Mouse (Mus musculus): ENCODE results near the gene Ppp1r2. TPM values are rescaled to one million over a fixed set of nuclear protein-coding genes. Genes with fewer than 3 reads are reported as not detected.

Gene Ppp1r2
- polyA plus RNA-seq, 1 experiment from 2014 or later, result 86.4 TPM

GRCm38 (mm10) chr16:31314497-31315233 lies 39.6 kb upstream of the Ppp1r2 start, which contains the start of gene Apod:
Apod (minus strand) TSS chr16:31314808.
- H3K9ac ChIP-seq (ENCODE audit: low read length), result no peak within 1 kb of the TSS

GRCm38 (mm10) chr16:31313611-31314010 lies 38.5 kb upstream of the Ppp1r2 start:
- WGBS, result 52% methylated on average over 2 of the region's 2 CpGs
- H3K27me3 ChIP-seq (ENCODE audit: control insufficient read depth, insufficient read depth, low read length), result no peaks in the 10 kb centered on the region
- no peak for ATAC-seq (ENCODE audit: insufficient read depth, low FRiP score)

More at GRCm38 (mm10) chr16:31314497-31315233, 39.6 kb upstream of the Ppp1r2 start, which contains the start of gene Apod:
- peaks cover 8% of the 10 kb centered on the region for H3K4me1 ChIP-seq (ENCODE audit: control insufficient read depth, insufficient read depth, low read length)
- no peaks in the 10 kb centered on the region for H3K36me3 ChIP-seq (ENCODE audit: control insufficient read depth, insufficient read depth, low read length)
- ATAC-seq (ENCODE audit: insufficient read depth, low FRiP score), result no peak
- no peaks in the 10 kb centered on the region for H3K9me3 ChIP-seq (replicated peaks; ENCODE audit: control insufficient read depth, low read length)
- H3K4me3 ChIP-seq (replicated peaks; ENCODE audit: low read length), result no peak within 1 kb of the TSS
- H3K27ac ChIP-seq (ENCODE audit: low read length), result peak within 1 kb of the TSS; percentile 20; the same call in 1 of the 2 replicates
- 64% methylated on average over 9 of the region's 9 CpGs for WGBS
- no peaks in the 10 kb centered on the region for H3K27me3 ChIP-seq (ENCODE audit: control insufficient read depth, insufficient read depth, low read length)
- no peak within 1 kb of the TSS for H3K4me2 ChIP-seq (ENCODE audit: low read depth, low read length)

GRCm38 (mm10) chr16:31312296-31312695 lies 37.2 kb upstream of the Ppp1r2 start:
- Histone ChIP-seq H3K36me3 (ENCODE audit: control insufficient read depth, insufficient read depth, low read length) (no peaks in the 10 kb centered on the region), H3K4me2 (ENCODE audit: low read depth, low read length) (no peak overlapping the region), H3K9ac (ENCODE audit: low read length) (no peak overlapping the region), H3K4me3 (replicated peaks; ENCODE audit: low read length) (no peak overlapping the region), H3K9me3 (replicated peaks; ENCODE audit: control insufficient read depth, low read length) (no peaks in the 10 kb centered on the region), H3K4me1 (ENCODE audit: control insufficient read depth, insufficient read depth, low read length) (peaks cover 4% of the 10 kb centered on the region; the same call in 1 of the 2 replicates), H3K27me3 (ENCODE audit: control insufficient read depth, insufficient read depth, low read length) (no peaks in the 10 kb centered on the region), H3K27ac (ENCODE audit: low read length) (no peak overlapping the region)
- 70% methylated on average over 3 of the region's 3 CpGs for WGBS
- ATAC-seq (ENCODE audit: insufficient read depth, low FRiP score), result no peak

More at GRCm38 (mm10) chr16:31313611-31314010, 38.5 kb upstream of the Ppp1r2 start:
- Histone ChIP-seq H3K27ac (ENCODE audit: low read length) (no peak overlapping the region), H3K4me2 (ENCODE audit: low read depth, low read length) (no peak overlapping the region), H3K36me3 (ENCODE audit: control insufficient read depth, insufficient read depth, low read length) (no peaks in the 10 kb centered on the region), H3K4me3 (replicated peaks; ENCODE audit: low read length) (no peak overlapping the region), H3K9ac (ENCODE audit: low read length) (no peak overlapping the region), H3K9me3 (replicated peaks; ENCODE audit: control insufficient read depth, low read length) (no peaks in the 10 kb centered on the region), H3K4me1 (ENCODE audit: control insufficient read depth, insufficient read depth, low read length) (peaks cover 8% of the 10 kb centered on the region)

GRCm38 (mm10) chr16:31305199-31305919 lies 30.3 kb upstream of the Ppp1r2 start:
- no peak overlapping the region for H3K9ac ChIP-seq (ENCODE audit: low read length)
- no peak overlapping the region for H3K27ac ChIP-seq (ENCODE audit: low read length)
- H3K4me1 ChIP-seq (ENCODE audit: control insufficient read depth, insufficient read depth, low read length), result peaks cover 2% of the 10 kb centered on the region; the same call in 1 of the 2 replicates
- H3K4me3 ChIP-seq (replicated peaks; ENCODE audit: low read length), result no peak overlapping the region
- 73% methylated on average over 5 of the region's 5 CpGs for WGBS
- no peaks in the 10 kb centered on the region for H3K36me3 ChIP-seq (ENCODE audit: control insufficient read depth, insufficient read depth, low read length)
- no peak for ATAC-seq (ENCODE audit: insufficient read depth, low FRiP score)
- no peaks in the 10 kb centered on the region for H3K9me3 ChIP-seq (replicated peaks; ENCODE audit: control insufficient read depth, low read length)
- no peaks in the 10 kb centered on the region for H3K27me3 ChIP-seq (ENCODE audit: control insufficient read depth, insufficient read depth, low read length)
- no peak overlapping the region for H3K4me2 ChIP-seq (ENCODE audit: low read depth, low read length)

GRCm38 (mm10) chr16:31303276-31303675 lies 28.2 kb upstream of the Ppp1r2 start:
- ATAC-seq (ENCODE audit: insufficient read depth, low FRiP score), result no peak
- 68% methylated on average over 10 of the region's 10 CpGs for WGBS
- no peak overlapping the region for H3K4me2 ChIP-seq (ENCODE audit: low read depth, low read length)

GRCm38 (mm10) chr16:31300883-31301532 lies 25.9 kb upstream of the Ppp1r2 start:
- no peak overlapping the region for H3K4me2 ChIP-seq (ENCODE audit: low read depth, low read length)
- no peaks in the 10 kb centered on the region for H3K36me3 ChIP-seq (ENCODE audit: control insufficient read depth, insufficient read depth, low read length)
- no peaks in the 10 kb centered on the region for H3K9me3 ChIP-seq (replicated peaks; ENCODE audit: control insufficient read depth, low read length)
- no peak overlapping the region for H3K4me3 ChIP-seq (replicated peaks; ENCODE audit: low read length)
- peaks cover 16% of the 10 kb centered on the region for H3K4me1 ChIP-seq (ENCODE audit: control insufficient read depth, insufficient read depth, low read length)
- H3K27ac ChIP-seq (ENCODE audit: low read length), result no peak overlapping the region
- no peaks in the 10 kb centered on the region for H3K27me3 ChIP-seq (ENCODE audit: control insufficient read depth, insufficient read depth, low read length)
- H3K9ac ChIP-seq (ENCODE audit: low read length), result no peak overlapping the region
- 79% methylated on average over 6 of the region's 6 CpGs for WGBS
- ATAC-seq (ENCODE audit: insufficient read depth, low FRiP score), result no peak

More at GRCm38 (mm10) chr16:31303276-31303675, 28.2 kb upstream of the Ppp1r2 start:
- no peaks in the 10 kb centered on the region for H3K36me3 ChIP-seq (ENCODE audit: control insufficient read depth, insufficient read depth, low read length)
- H3K4me1 ChIP-seq (ENCODE audit: control insufficient read depth, insufficient read depth, low read length), result peaks cover 16% of the 10 kb centered on the region
- H3K27ac ChIP-seq (ENCODE audit: low read length), result no peak overlapping the region
- no peaks in the 10 kb centered on the region for H3K27me3 ChIP-seq (ENCODE audit: control insufficient read depth, insufficient read depth, low read length)
- H3K4me3 ChIP-seq (replicated peaks; ENCODE audit: low read length), result no peak overlapping the region
- H3K9me3 ChIP-seq (replicated peaks; ENCODE audit: control insufficient read depth, low read length), result no peaks in the 10 kb centered on the region
- H3K9ac ChIP-seq (ENCODE audit: low read length), result no peak overlapping the region

GRCm38 (mm10) chr16:31300467-31300866 lies 25.4 kb upstream of the Ppp1r2 start:
- Histone ChIP-seq H3K27me3 (ENCODE audit: control insufficient read depth, insufficient read depth, low read length) (no peaks in the 10 kb centered on the region), H3K9me3 (replicated peaks; ENCODE audit: control insufficient read depth, low read length) (no peaks in the 10 kb centered on the region), H3K9ac (ENCODE audit: low read length) (no peak overlapping the region), H3K27ac (ENCODE audit: low read length) (no peak overlapping the region), H3K36me3 (ENCODE audit: control insufficient read depth, insufficient read depth, low read length) (no peaks in the 10 kb centered on the region), H3K4me3 (replicated peaks; ENCODE audit: low read length) (no peak overlapping the region), H3K4me2 (ENCODE audit: low read depth, low read length) (no peak overlapping the region), H3K4me1 (ENCODE audit: control insufficient read depth, insufficient read depth, low read length) (peaks cover 16% of the 10 kb centered on the region)
- ATAC-seq (ENCODE audit: insufficient read depth, low FRiP score), result no peak
- WGBS, result 49% methylated on average over 7 of the region's 7 CpGs

GRCm38 (mm10) chr16:31299960-31300353 lies 24.9 kb upstream of the Ppp1r2 start:
- ATAC-seq (ENCODE audit: insufficient read depth, low FRiP score), result no peak
- no peaks in the 10 kb centered on the region for H3K27me3 ChIP-seq (ENCODE audit: control insufficient read depth, insufficient read depth, low read length)
- H3K4me3 ChIP-seq (replicated peaks; ENCODE audit: low read length), result no peak overlapping the region
- no peak overlapping the region for H3K4me2 ChIP-seq (ENCODE audit: low read depth, low read length)
- H3K4me1 ChIP-seq (ENCODE audit: control insufficient read depth, insufficient read depth, low read length), result peaks cover 16% of the 10 kb centered on the region
- no peak overlapping the region for H3K27ac ChIP-seq (ENCODE audit: low read length)
- H3K36me3 ChIP-seq (ENCODE audit: control insufficient read depth, insufficient read depth, low read length), result no peaks in the 10 kb centered on the region
- H3K9me3 ChIP-seq (replicated peaks; ENCODE audit: control insufficient read depth, low read length), result no peaks in the 10 kb centered on the region
- H3K9ac ChIP-seq (ENCODE audit: low read length), result no peak overlapping the region
- 41% methylated on average over 3 of the region's 3 CpGs for WGBS

All from stomach, embryonic 16.5 days (tissue).